Mouse (Mus musculus) liver, embryonic 15.5 days (tissue): ENCODE results near the gene Ffar3. TPM values are rescaled to one million over a fixed set of nuclear protein-coding genes. Genes with fewer than 3 reads are reported as not detected.

Experiments used
- ATAC-seq: fragments of 200-750 bp; cut with Nextera tagmentation; 2 replicates; pipeline ENCODE4 v1.8.0; 2017; ENCODE audit warnings: moderate number of reproducible peaks, mild to moderate bottlenecking, moderate library complexity; ENCODE audit not compliant: insufficient read depth
- H3K27ac ChIP-seq: fragments of 300-500 bp; sonication (generic); replicated peaks from 2 replicates; pipeline ENCODE4 v1.5.1; 2015; ENCODE audit warnings: mild to moderate bottlenecking, inconsistent platforms
- H3K27me3 ChIP-seq: fragments of 300-500 bp; sonication (generic); 2 replicates; pipeline ENCODE4 v1.6.1; 2015; ENCODE audit warnings: mild to moderate bottlenecking, inconsistent platforms
- H3K36me3 ChIP-seq: fragments of 300-500 bp; sonication (generic); replicated peaks from 2 replicates; pipeline ENCODE4 v1.6.1; 2015; ENCODE audit warnings: moderate library complexity, mild to moderate bottlenecking, inconsistent platforms
- H3K4me1 ChIP-seq: fragments of 300-500 bp; sonication (generic); replicated peaks from 2 replicates; pipeline ENCODE4 v1.6.1; 2015; ENCODE audit warnings: inconsistent platforms
- H3K4me2 ChIP-seq: fragments of 300-500 bp; sonication (generic); 2 replicates; pipeline ENCODE4 v1.6.1; 2015; ENCODE audit warnings: moderate library complexity, mild to moderate bottlenecking, inconsistent platforms
- H3K4me3 ChIP-seq: fragments of 300-500 bp; sonication (generic); replicated peaks from 2 replicates; pipeline ENCODE4 v1.5.1; 2015; ENCODE audit warnings: mild to moderate bottlenecking, inconsistent platforms
- H3K9ac ChIP-seq: fragments of 300-500 bp; sonication (generic); 2 replicates; pipeline ENCODE4 v1.6.1; 2015; ENCODE audit warnings: moderate library complexity, mild to moderate bottlenecking, inconsistent platforms
- H3K9me3 ChIP-seq: fragments of 300-500 bp; sonication (generic); replicated peaks from 2 replicates; pipeline ENCODE4 v1.6.1; 2016; ENCODE audit warnings: inconsistent platforms
- WGBS: fragments of 180-500 bp; shearing (Covaris S2); methylation state at CpG from one replicate; pipeline ENCODE4 v1.1.7; 2015; ENCODE audit warnings: mixed read lengths; ENCODE audit not compliant: insufficient replicate concordance; 5-methylcytosine and 5-hydroxymethylcytosine counted together
- polyA plus RNA-seq: library from polyadenylated mRNA; unstranded; fragments of >200 nt; fragmentation: Nextera tagmentation; extraction: Ambion mirVana; gene quantifications from 2 replicates; pipeline ENCODE4 v1.2.1, GENCODE M21; 2015

Gene Ffar3
- polyA plus RNA-seq, 1 experiment from 2014 or later: not detected

DNA sequence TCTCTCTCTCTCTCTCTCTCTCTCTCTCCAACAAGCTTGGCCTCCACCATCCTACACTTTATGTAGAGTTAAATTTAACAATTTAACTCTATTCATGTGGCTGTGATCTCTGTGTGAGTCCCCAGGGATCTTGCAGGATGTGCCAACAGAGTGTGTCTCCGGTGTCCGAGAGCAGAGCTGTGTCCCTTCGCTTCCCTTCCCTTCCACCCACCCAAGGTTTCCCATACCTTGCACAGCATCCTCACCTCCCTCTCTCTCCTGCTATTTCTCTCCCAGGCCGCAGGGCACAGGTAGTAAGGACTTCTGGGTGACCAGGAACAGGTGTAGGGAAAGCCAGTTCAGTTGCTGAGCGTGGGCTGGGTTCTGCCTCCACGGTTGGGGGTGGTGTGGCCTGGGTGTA is 23.0 kb upstream of the Ffar3 start:
- 58% methylated on average over 6 of the region's 6 CpGs for whole genome bisulfite sequencing
- Histone ChIP-seq H3K27ac (no peak overlapping the region), H3K9me3 (no peaks in the 10 kb centered on the region), H3K9ac (no peak overlapping the region), H3K4me1 (no peaks in the 10 kb centered on the region), H3K4me3 (no peak overlapping the region), H3K4me2 (no peak overlapping the region), H3K27me3 (0 out of 2 replicates have a peak, but pooled peaks cover under 1% of the 10 kb centered on the region), H3K36me3 (no peaks in the 10 kb centered on the region)
- no peak for ATAC-seq

DNA sequence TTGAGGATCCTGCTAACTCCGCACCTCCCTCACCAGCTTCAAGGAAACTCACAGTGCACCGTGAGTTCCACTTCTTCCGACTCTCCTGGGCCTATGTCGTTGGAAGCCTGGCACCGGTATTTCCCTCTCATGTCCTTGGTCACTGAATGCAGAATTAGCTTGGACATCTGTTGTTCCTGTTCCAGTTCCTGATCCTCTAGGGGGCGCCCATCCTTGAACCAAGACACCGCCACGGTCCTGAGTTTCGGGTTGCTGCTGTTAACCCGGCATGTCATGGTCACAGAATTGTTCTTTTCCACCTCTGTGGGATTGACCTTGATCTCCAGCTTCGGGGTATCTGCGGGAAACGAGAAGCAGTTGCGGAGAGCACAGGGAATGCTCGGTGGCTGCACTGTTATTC is 17.1 kb upstream of the Ffar3 start:
- no peak overlapping the region for H3K4me3 ChIP-seq
- no peak for ATAC-seq
- H3K27ac ChIP-seq: no peak overlapping the region
- no peak overlapping the region for H3K9ac ChIP-seq
- peak overlapping the region; percentile 38 for H3K4me2 ChIP-seq
- H3K27me3 ChIP-seq: 0 out of 2 replicates have a peak, but pooled peaks cover 5% of the 10 kb centered on the region
- WGBS: 13% methylated on average over 15 of the region's 15 CpGs
- no peaks in the 10 kb centered on the region for H3K4me1 ChIP-seq
- H3K9me3 ChIP-seq: no peaks in the 10 kb centered on the region
- no peaks in the 10 kb centered on the region for H3K36me3 ChIP-seq

DNA sequence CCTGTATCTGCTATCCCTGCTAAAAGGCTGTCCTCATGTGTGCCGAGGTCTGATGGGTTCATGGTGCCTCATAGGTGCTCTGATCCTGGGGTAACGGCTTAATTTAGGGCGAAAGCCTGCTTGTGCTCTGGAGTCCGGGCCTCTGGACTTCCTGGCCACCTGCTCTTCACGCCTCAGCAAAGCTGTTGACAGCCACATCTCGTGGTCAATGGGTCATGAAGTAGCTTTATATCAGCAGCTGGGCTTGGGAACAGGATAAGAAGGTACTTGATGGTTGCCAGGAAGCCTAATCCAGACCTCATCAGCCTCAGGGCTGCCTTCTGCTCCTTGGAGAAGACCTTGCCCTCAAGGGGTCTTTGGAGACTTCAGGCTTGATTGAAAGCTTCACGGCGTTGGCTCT is 7.4 kb upstream of the Ffar3 start:
- Histone ChIP-seq H3K4me1 (0 out of 2 replicates have a peak, but pooled peaks cover 4% of the 10 kb centered on the region), H3K4me2 (no peak overlapping the region), H3K36me3 (no peaks in the 10 kb centered on the region), H3K27me3 (no peaks in the 10 kb centered on the region), H3K9ac (no peak overlapping the region), H3K27ac (no peak overlapping the region), H3K4me3 (no peak overlapping the region), H3K9me3 (no peaks in the 10 kb centered on the region)
- ATAC-seq: no peak
- WGBS: 52% methylated on average over 8 of the region's 8 CpGs

DNA sequence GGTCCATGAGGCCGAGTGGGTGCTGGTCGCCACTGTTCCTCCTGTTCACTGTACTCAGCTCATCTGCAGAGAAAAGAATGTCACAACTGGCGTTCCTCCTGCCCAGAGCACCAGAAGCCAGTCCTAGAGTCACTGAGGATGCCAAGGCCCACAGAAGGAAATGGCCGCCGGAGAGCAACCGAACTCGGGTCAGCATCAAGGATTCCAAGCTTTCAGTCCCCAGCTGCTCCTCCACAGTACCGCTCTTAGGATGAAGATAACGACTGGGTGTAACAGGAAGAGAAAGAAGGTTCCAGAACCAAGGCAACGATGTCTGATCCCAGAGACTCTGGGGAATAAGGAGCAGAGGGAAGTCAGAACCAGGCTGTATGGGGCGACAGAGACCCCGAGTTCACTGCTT is 5.5 kb upstream of the Ffar3 start, which contains the start of gene Ffar1:
Ffar1 (minus strand) TSS at position 101 of the 400 bp plus-strand sequence.
- no peak within 1 kb of the TSS for H3K27ac ChIP-seq
- no peaks in the 10 kb centered on the region for H3K9me3 ChIP-seq
- H3K4me3 ChIP-seq: no peak within 1 kb of the TSS
- H3K27me3 ChIP-seq: no peaks in the 10 kb centered on the region
- ATAC-seq: no peak
- no peaks in the 10 kb centered on the region for H3K36me3 ChIP-seq
- no peak within 1 kb of the TSS for H3K9ac ChIP-seq
- H3K4me1 ChIP-seq: 0 out of 2 replicates have a peak, but pooled peaks cover 4% of the 10 kb centered on the region
- 67% methylated on average over 12 of the region's 12 CpGs for WGBS
- H3K4me2 ChIP-seq: no peak within 1 kb of the TSS

DNA sequence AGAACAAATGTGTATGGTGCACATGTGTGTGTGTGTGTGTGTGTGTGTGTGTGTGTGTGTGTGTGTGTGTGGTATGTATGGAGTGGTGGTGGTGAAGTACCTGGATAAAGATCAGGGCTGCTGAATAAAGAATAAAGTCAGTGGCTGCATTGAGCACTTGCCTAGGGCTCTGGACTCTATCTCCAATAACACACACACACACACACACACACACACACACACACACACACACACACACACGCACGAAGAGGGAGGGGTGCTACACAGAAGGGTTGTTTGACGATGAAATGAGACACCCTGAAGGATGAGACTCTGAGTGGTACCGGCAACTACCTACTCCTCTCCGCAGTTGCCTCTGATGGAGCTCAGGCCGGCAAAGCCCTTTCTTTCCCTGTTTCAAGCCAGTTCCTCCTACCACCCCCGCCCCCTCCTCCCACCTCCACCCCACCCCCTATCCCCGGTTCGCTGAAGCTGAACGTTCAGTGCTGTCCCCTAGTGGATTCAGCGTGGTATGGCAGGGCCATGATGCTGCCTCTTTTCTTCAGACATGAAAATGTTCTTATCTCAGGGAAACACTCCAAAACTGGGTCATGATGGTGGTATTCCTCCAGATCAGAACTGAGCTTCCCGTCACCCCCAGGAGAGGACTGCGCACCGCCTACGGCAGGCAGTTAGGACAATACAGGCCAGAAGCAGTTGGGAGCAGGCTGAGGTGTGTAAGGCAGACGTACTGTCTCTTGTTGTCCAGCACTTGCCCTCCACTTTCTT is 3.8 kb upstream of the Ffar3 start:
- H3K4me3 ChIP-seq: no peak overlapping the region
- ATAC-seq: peak; percentile 31
- H3K9me3 ChIP-seq: no peaks in the 10 kb centered on the region

DNA sequence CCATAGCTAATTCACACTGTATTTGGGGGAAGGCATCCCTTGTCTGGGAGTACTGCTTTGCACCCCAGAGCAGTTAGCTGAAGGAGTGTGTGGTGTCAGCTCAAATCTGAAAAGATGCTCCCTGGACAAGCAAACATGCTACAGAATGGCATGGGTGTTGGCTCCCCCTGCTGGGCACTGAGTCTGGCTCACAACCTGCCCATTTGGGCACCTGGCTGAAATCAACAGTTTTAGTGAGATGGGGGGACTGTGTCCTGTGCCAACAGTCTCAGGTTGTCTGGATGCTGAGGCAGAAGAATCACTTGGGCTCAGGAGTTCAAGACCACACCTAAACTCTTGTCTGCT is 3.3 kb upstream of the Ffar3 start:
- Histone ChIP-seq H3K4me3 (no peak overlapping the region), H3K9me3 (no peaks in the 10 kb centered on the region), H3K4me1 (0 out of 2 replicates have a peak, but pooled peaks cover 4% of the 10 kb centered on the region), H3K27ac (no peak overlapping the region), H3K27me3 (no peaks in the 10 kb centered on the region), H3K9ac (no peak overlapping the region), H3K4me2 (no peak overlapping the region), H3K36me3 (no peaks in the 10 kb centered on the region)
- ATAC-seq: 0 out of 2 replicates have a peak, but pooled peaks have one; percentile 25

More for the DNA sequence above, 3.8 kb upstream of the Ffar3 start:
- Histone ChIP-seq H3K27ac (no peak overlapping the region), H3K4me2 (peak overlapping the region; percentile 48), H3K27me3 (no peaks in the 10 kb centered on the region), H3K4me1 (0 out of 2 replicates have a peak, but pooled peaks cover 4% of the 10 kb centered on the region), H3K9ac (no peak overlapping the region), H3K36me3 (no peaks in the 10 kb centered on the region)
- WGBS: 3% methylated on average over 14 of the region's 16 CpGs

DNA sequence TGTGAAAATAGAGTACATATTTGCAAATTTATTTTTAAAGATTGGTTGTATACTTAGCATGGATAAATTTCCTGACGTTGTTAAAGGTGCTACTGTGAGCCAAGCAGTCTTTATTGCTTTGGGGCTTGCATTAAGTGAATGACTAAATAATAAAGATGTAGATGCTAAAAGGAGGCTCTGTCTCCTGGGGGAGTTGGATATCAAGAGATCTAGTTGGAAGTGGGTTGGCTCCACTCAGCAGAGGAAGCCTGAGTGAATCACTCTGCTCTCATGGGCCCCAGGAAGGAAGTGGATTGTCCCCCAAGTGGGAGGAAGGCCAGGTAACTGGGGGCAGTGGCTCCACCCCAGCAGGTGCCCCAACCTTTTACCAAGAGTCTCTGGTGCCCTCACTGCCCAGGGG is 1.8 kb upstream of the Ffar3 start:
- H3K4me1 ChIP-seq: 0 out of 2 replicates have a peak, but pooled peaks cover 4% of the 10 kb centered on the region
- no peaks in the 10 kb centered on the region for H3K27me3 ChIP-seq
- H3K4me3 ChIP-seq: no peak overlapping the region
- no peaks in the 10 kb centered on the region for H3K36me3 ChIP-seq
- no peak for ATAC-seq
- H3K4me2 ChIP-seq: no peak overlapping the region
- H3K9me3 ChIP-seq: no peaks in the 10 kb centered on the region
- H3K9ac ChIP-seq: no peak overlapping the region
- 54% methylated on average over 1 of the region's 1 CpGs for WGBS
- H3K27ac ChIP-seq: no peak overlapping the region

DNA sequence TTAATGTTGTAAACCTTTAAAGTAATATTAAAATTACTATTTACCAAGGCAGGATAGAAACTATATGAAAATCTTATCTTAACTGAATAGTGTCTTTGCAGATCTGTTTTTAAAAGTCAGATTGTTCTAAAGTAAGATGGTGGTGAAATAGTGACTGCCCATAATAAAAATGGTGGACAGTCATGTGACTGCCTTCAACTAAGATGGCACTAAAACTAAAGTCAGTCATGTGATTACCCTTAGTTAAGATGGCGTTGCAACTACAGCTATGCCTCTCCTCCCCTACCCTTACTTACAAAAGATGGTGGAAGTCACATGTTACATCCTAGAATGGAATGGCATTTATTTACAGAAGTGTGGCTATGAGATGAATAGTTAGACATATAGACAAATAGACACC is 4.6 kb downstream of the Ffar3 start:
- no peaks in the 10 kb centered on the region for H3K36me3 ChIP-seq
- H3K9me3 ChIP-seq: no peaks in the 10 kb centered on the region
- WGBS: 73% methylated on average over 1 of the region's 1 CpGs
- ATAC-seq: no peak
- H3K9ac ChIP-seq: no peak overlapping the region
- H3K27ac ChIP-seq: no peak overlapping the region
- H3K4me3 ChIP-seq: no peak overlapping the region
- no peak overlapping the region for H3K4me2 ChIP-seq
- no peaks in the 10 kb centered on the region for H3K4me1 ChIP-seq
- no peaks in the 10 kb centered on the region for H3K27me3 ChIP-seq

DNA sequence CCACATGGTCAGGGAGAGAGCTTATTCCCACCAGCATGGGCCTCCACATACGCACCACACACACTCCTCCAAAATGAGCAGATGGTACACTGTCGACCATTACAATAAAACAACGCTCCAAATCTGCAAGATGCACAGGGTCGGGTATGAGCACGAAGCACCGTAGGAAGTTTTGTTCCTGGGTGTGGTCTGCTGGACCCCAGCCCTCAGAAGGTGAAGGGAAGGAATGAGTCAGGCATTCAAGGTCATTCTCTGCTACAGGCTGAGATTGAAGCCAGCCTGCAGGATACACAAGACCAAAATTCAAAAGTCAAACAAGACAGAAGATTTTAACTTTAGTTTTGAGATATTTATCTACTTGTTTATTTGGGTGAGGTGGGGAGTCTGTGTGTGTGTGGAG is 8.0 kb downstream of the Ffar3 start:
- Histone ChIP-seq H3K9me3 (no peaks in the 10 kb centered on the region), H3K27ac (no peak overlapping the region), H3K27me3 (no peaks in the 10 kb centered on the region), H3K4me1 (no peaks in the 10 kb centered on the region), H3K36me3 (no peaks in the 10 kb centered on the region), H3K9ac (no peak overlapping the region), H3K4me3 (no peak overlapping the region), H3K4me2 (no peak overlapping the region)
- no peak for ATAC-seq
- WGBS: 62% methylated on average over 6 of the region's 6 CpGs

DNA sequence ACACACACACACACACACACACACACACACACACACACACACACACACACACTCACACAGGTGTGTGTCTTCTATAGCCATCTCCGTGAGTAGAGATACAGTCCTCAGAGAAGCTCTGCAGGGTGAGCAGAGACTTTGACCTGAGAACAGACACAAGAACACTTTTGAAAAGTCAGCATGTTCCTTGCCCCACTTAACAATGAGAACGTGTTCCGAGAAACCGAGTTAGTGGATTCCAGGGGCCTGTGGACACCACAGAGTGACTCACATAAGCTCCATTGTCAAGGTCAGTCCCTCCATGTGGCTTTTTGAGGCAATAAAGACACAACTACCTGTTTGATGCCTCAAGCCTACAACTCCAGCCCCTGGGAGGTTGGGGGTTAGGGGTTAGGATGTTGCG is 8.6 kb downstream of the Ffar3 start:
- WGBS: 65% methylated on average over 5 of the region's 5 CpGs
- H3K27ac ChIP-seq: no peak overlapping the region
- H3K27me3 ChIP-seq: no peaks in the 10 kb centered on the region
- no peaks in the 10 kb centered on the region for H3K36me3 ChIP-seq
- no peak for ATAC-seq
- no peak overlapping the region for H3K4me2 ChIP-seq
- H3K4me3 ChIP-seq: no peak overlapping the region
- H3K4me1 ChIP-seq: no peaks in the 10 kb centered on the region; the same call in 1 of the 2 replicates
- no peak overlapping the region for H3K9ac ChIP-seq
- no peaks in the 10 kb centered on the region for H3K9me3 ChIP-seq

DNA sequence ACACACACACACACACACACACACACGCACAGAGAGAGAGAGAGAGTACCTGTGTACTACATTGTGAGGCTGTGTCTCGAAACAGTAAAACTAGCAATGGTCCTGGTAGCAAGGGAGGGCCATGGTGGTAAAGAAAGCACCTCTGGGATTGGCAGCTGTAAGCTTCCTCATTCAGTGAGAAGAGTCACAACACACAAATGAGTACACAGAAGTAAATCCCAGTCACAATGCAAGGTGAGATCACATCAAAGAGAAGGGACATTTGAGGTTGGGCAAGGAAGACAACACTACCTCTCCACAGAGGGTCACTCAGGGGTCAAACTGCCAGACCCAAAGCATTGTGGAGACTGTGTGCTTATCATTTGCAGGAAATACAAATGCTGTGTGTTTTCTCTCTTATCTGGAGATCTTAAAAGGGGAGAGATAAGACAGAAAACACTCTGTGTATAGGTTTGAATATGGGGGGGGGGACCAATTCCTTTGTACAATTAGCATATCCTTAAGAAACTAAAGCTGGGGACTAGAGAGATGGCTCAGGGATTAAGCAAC is 9.4 kb downstream of the Ffar3 start:
- ATAC-seq: no peak
- 40% methylated on average over 2 of the region's 2 CpGs for WGBS
- Histone ChIP-seq H3K9me3 (no peaks in the 10 kb centered on the region), H3K9ac (no peak overlapping the region), H3K36me3 (no peaks in the 10 kb centered on the region), H3K27ac (no peak overlapping the region), H3K4me2 (no peak overlapping the region), H3K4me3 (no peak overlapping the region), H3K27me3 (no peaks in the 10 kb centered on the region), H3K4me1 (peaks cover 2% of the 10 kb centered on the region; the same call in 1 of the 2 replicates)
